Mouse (Mus musculus) forebrain, embryonic 14.5 days (tissue): ENCODE data around the gene Slc1a7. TPM values are rescaled to one million over a fixed set of nuclear protein-coding genes. Genes with fewer than 3 reads are reported as not detected.

Experiments used
- ATAC-seq: fragments of 200-750 bp; cut with Nextera tagmentation; 2 replicates; pipeline ENCODE4 v1.8.0; 2017; ENCODE audit warnings: mild to moderate bottlenecking, moderate library complexity
- DNase-seq: peaks from one replicate; pipeline ENCODE4 v3.0.0-alpha.2; 2015; ENCODE audit warnings: low spot score
- H3K27ac ChIP-seq: fragments of 300-500 bp; sonication (generic); 2 replicates; pipeline ENCODE4 v1.5.1; 2014; ENCODE audit warnings: low read depth, mild to moderate bottlenecking, control low read depth, low read length, moderate library complexity
- H3K27me3 ChIP-seq: fragments of 300-500 bp; sonication (generic); replicated peaks from 2 replicates; pipeline ENCODE4 v1.6.1; 2014; ENCODE audit warnings: low read length, control low read depth, mixed read lengths; ENCODE audit not compliant: control insufficient read depth, insufficient read depth
- H3K36me3 ChIP-seq: fragments of 300-500 bp; sonication (generic); 2 replicates; pipeline ENCODE4 v1.6.1; 2014; ENCODE audit warnings: low read length, control low read depth; ENCODE audit not compliant: control insufficient read depth, insufficient read depth
- H3K4me1 ChIP-seq: fragments of 300-500 bp; sonication (generic); 2 replicates; pipeline ENCODE4 v1.6.1; 2014; ENCODE audit warnings: antibody characterized with exemption, low read length, control low read depth; ENCODE audit not compliant: control insufficient read depth, insufficient read depth
- H3K4me2 ChIP-seq: fragments of 300-500 bp; sonication (generic); 2 replicates; pipeline ENCODE4 v1.6.1; 2014; ENCODE audit warnings: mild to moderate bottlenecking, control low read depth, low read length
- H3K4me3 ChIP-seq: fragments of 300-500 bp; sonication (generic); 2 replicates; pipeline ENCODE4 v1.5.1; 2014; ENCODE audit warnings: low read depth, low read length, control low read depth
- H3K9ac ChIP-seq: fragments of 300-500 bp; sonication (generic); 2 replicates; pipeline ENCODE4 v1.6.1; 2014; ENCODE audit warnings: mild to moderate bottlenecking, low read length, control low read depth, moderate library complexity
- H3K9me3 ChIP-seq: fragments of 300-500 bp; sonication (generic); replicated peaks from 2 replicates; pipeline ENCODE4 v1.6.1; 2016; ENCODE audit warnings: low read length, control low read depth, mixed read lengths; ENCODE audit not compliant: control insufficient read depth
- WGBS: fragments of 180-500 bp; shearing (Covaris S2); extraction: QIAGEN DNeasy Blood & Tissue Kit; methylation state at CpG from one replicate; pipeline ENCODE4 v1.1.7; 2014; 5-methylcytosine and 5-hydroxymethylcytosine counted together
- polyA plus RNA-seq: library from polyadenylated mRNA; unstranded; fragments of >200 nt; fragmentation: Nextera tagmentation; extraction: Ambion mirVana; gene quantifications from 2 replicates; pipeline ENCODE4 v1.2.1, GENCODE M21; 2014

Slc1a7 gene
- polyA plus RNA-seq, 1 experiment from 2014 or later, result not detected

DNA sequence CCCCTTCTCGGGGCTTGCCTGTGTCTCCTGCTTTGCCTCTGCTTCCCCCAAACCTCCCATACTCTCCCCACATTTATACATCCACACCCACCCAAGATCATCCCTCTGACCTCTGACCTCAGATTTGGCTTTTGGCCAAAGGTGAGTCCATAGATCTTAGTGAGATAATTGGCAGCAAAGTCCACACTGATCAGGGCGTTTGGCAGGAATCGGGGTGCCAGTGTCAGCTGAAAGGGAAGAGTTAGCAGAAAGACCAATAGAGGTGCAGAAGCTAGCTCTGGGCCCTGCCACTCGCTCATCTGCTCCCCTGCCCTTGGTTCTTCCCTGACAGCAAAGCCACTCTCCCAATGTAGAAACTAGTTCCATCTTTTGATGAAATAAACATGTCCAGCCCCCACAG, 55.1 kb downstream of the Slc1a7 start:
- Histone ChIP-seq H3K9ac (no peak overlapping the region), H3K4me3 (no peak overlapping the region), H3K36me3 (no peaks in the 10 kb centered on the region), H3K9me3 (no peaks in the 10 kb centered on the region), H3K27me3 (no peaks in the 10 kb centered on the region), H3K27ac (no peak overlapping the region), H3K4me2 (no peak overlapping the region), H3K4me1 (no peaks in the 10 kb centered on the region)
- ATAC-seq (no peak), DNase-seq (no peak)
- 84% methylated on average over 4 of the region's 4 CpGs for WGBS

- Histone ChIP-seq H3K9me3 (no peaks in the 10 kb centered on the region), H3K4me2 (no peak overlapping the region), H3K27ac (no peak overlapping the region), H3K36me3 (no peaks in the 10 kb centered on the region), H3K4me3 (no peak overlapping the region), H3K4me1 (no peaks in the 10 kb centered on the region), H3K27me3 (peaks cover 4% of the 10 kb centered on the region), H3K9ac (no peak overlapping the region)
- ATAC-seq (no peak), DNase-seq (no peak)
- WGBS, result 63% methylated on average over 5 of the region's 5 CpGs
These were observed 56.5 kb downstream of the Slc1a7 start for GRCm38 (mm10) chr4:108024641-108025040.

- no peak overlapping the region for H3K4me2 ChIP-seq
- WGBS, result 4% methylated on average over 10 of the region's 10 CpGs
- H3K4me1 ChIP-seq, result no peaks in the 10 kb centered on the region
- no peak for ATAC-seq
- H3K36me3 ChIP-seq, result no peaks in the 10 kb centered on the region
- peaks cover 10% of the 10 kb centered on the region for H3K27me3 ChIP-seq
- no peaks in the 10 kb centered on the region for H3K9me3 ChIP-seq
- H3K9ac ChIP-seq, result no peak overlapping the region
- no peak for DNase-seq
- H3K4me3 ChIP-seq, result no peak overlapping the region
- no peak overlapping the region for H3K27ac ChIP-seq
These were observed 57.1 kb downstream of the Slc1a7 start for GRCm38 (mm10) chr4:108025269-108025668.

- 0 out of 2 replicates have a peak, but pooled peaks cover 3% of the 10 kb centered on the region for H3K4me1 ChIP-seq
- H3K36me3 ChIP-seq, result no peaks in the 10 kb centered on the region
- H3K4me3 ChIP-seq, result no peak overlapping the region
- ATAC-seq, result no peak
- 33% methylated on average over 3 of the region's 3 CpGs for WGBS
- H3K27ac ChIP-seq, result no peak overlapping the region
- DNase-seq, result no peak
- H3K9me3 ChIP-seq, result no peaks in the 10 kb centered on the region
- H3K9ac ChIP-seq, result no peak overlapping the region
- H3K4me2 ChIP-seq, result no peak overlapping the region
- peaks cover 20% of the 10 kb centered on the region for H3K27me3 ChIP-seq
These were observed 58.1 kb downstream of the Slc1a7 start for GRCm38 (mm10) chr4:108026193-108026592.

DNA sequence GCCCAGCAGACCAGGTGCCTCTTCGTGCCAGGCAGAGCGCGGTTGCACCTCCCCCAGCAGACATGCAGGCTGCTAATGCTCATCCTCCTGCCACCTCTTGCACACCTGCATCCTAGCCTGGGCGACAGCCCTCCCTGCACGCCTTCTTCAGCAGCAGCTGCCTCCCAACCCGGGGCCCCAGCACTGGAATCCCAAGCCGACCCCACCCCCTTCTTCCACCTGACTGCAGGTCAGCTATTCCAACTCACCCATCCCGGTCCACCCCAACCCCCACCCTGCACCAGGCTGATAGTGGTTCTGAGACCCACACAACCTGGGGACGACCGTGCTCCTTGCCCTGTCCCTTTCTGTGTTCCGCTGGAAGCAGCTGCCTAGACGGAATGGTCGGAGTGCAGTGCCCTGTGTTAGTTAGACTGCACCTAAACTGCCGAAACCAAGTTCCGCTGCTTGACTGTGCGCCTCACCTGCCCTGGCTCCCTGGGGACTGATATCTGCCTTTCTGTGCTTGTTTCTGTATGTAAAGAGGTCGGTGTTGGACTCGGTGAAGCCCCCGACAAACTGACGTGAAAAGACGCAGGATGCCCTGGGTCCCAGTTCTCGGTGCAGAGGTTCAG, 62.9 kb downstream of the Slc1a7 start:
- ATAC-seq, result no peak

DNA sequence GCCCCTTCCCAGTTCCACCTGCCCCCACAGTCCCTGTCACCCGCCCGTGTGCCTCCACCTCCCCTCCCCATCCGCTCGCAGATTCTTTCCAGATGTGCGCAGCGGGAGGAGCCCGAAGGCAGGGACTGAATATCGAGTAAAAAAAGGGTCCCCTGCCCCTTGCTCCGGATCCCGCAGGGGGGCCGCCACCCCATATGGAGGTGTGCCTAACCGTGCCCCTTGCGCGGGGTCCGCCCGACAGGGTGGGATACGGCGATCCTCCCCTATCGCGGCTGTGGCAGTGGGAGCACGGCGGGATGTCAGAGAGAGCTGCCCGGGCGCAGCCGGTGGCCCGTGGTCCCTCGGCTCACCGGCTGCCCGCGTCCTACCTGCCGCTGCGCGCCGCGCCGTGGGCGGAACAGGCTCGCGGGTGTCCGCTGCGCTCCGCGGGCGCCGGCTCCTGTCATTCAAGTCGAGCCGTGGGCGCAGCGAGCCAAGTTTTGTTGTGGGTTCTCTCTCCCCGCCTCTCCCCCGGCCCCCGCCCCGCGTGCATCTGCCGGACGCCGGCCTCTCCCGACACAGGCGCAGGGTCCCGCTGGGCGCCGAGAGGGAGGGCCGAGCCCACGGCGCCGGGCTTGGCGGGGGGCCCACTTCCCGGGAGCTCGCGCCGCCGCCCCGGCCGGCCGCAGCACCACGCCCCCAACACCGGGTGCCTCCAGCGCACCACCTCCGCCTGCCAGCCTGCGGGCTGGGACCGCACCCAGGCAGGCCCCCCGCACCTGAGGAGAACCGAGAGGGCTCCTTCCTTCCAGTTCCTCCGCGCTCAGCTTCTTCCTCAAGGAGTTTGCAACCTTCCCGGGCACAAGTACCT, 63.6 kb downstream of the Slc1a7 start:
- DNase-seq (peak; percentile 56), ATAC-seq (peak; percentile 37; the same call in 1 of the 2 replicates)
- Histone ChIP-seq H3K27me3 (peaks cover 37% of the 10 kb centered on the region), H3K4me1 (0 out of 2 replicates have a peak, but pooled peaks cover 3% of the 10 kb centered on the region), H3K9me3 (no peaks in the 10 kb centered on the region), H3K27ac (no peak overlapping the region), H3K4me3 (peak overlapping the region; percentile 57), H3K36me3 (no peaks in the 10 kb centered on the region), H3K4me2 (peak overlapping the region; percentile 97), H3K9ac (peak overlapping the region; percentile 61)
- under 1% methylated on average over 66 of the region's 86 CpGs for WGBS

More for the DNA sequence above, 62.9 kb downstream of the Slc1a7 start:
- Histone ChIP-seq H3K27ac (no peak overlapping the region), H3K9ac (peak overlapping the region; percentile 61), H3K4me3 (peak overlapping the region; percentile 57), H3K27me3 (peaks cover 37% of the 10 kb centered on the region), H3K9me3 (no peaks in the 10 kb centered on the region), H3K36me3 (no peaks in the 10 kb centered on the region), H3K4me2 (peak overlapping the region; percentile 97), H3K4me1 (0 out of 2 replicates have a peak, but pooled peaks cover 3% of the 10 kb centered on the region)
- 2% methylated on average over 22 of the region's 22 CpGs for WGBS
- no peak for DNase-seq

- Histone ChIP-seq H3K9ac (no peak overlapping the region), H3K4me2 (peak overlapping the region; percentile 97), H3K27me3 (peaks cover 37% of the 10 kb centered on the region), H3K9me3 (no peaks in the 10 kb centered on the region), H3K36me3 (no peaks in the 10 kb centered on the region), H3K4me1 (0 out of 2 replicates have a peak, but pooled peaks cover 3% of the 10 kb centered on the region), H3K4me3 (peak overlapping the region; percentile 57), H3K27ac (no peak overlapping the region)
- DNase-seq (no peak), ATAC-seq (no peak)
- WGBS, result 41% methylated on average over 11 of the region's 11 CpGs
These were observed 64.3 kb downstream of the Slc1a7 start for GRCm38 (mm10) chr4:108032352-108032849.

GRCm38 (mm10) chr4:108033041-108033764, 65.1 kb downstream of the Slc1a7 start:
- H3K36me3 ChIP-seq, result no peaks in the 10 kb centered on the region
- 0 out of 2 replicates have a peak, but pooled peaks cover 3% of the 10 kb centered on the region for H3K4me1 ChIP-seq
- WGBS, result 80% methylated on average over 8 of the region's 8 CpGs
- H3K4me3 ChIP-seq, result no peak overlapping the region
- peaks cover 37% of the 10 kb centered on the region for H3K27me3 ChIP-seq
- H3K27ac ChIP-seq, result no peak overlapping the region
- no peak overlapping the region for H3K9ac ChIP-seq
- H3K4me2 ChIP-seq, result no peak overlapping the region
- no peaks in the 10 kb centered on the region for H3K9me3 ChIP-seq
- ATAC-seq (no peak), DNase-seq (no peak)
